Mouse (Mus musculus): ENCODE results near the gene Gpbp1.

The Gpbp1 gene

DNA sequence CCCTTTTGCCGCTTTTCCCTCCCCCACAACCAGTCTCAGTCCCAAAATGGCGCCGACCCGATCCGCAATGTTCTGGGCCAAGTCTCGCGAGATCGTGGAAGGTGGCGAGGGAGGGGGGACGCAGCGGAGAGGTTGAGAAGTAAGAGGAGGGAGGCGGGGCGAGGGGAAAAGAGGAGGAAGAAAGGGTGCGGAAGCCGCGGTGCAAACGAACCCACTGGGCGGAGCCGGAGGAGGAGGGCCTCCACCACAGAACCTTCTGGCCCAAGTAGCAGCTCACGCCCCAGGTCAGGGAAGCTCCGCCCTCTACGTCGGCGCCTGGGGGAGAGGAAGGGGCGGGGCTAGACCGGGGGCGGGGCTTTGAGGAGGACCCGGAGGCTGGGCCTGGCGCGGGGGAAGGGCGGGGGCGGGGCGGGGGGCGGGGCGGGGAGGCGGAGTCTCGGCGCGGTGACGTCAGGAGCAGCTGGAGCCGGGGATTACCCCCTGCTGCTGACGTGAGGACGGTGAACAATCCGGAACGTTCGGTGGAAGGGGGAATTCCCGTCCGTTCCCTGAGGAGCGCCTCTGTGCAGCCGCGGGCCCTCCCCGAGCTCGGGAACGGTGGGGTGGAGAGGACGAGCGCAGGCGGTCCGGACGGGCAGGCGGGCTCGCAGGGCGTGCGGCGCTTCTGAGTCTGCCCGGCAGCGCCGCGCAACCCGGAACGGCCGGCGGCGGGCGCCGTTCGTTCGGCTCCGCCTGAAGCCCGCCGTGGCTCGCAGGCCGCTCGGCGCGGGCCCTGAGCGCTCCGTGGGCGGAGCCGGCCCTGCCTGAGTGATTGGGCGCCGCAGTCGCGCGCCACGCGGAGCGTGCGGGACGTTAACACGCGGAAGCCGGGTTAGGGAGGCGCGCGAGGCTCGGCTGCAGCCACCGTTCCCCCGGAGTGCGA, at the start of gene Gpbp1:
TSS of gene Gpbp1 (minus strand) at position 310 of the 922 bp plus-strand sequence.
- DNase-seq (ENCODE audit: low spot score in 2 of 2) = peak; percentile 98 to 100

DNA sequence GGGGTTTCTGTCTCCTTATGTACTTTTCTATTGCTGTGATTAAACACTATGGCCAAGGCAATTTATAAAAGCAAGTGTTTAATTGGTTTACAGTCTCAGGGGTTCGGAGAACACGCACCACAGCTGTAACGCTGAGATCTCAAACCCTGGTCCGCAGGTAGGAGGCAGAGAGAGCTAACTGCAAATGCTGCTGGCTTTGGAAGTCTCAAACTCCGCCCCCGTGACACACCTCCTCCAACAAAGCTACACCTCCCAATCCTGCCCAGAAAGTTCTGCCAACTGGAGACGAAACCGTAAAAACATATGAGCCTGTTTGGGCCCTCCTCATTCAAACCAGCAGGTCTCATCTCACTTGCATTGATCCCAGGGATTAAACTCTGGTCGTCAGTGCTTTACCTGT, 47.8 kb upstream of the Gpbp1 start:
- no peak for DNase-seq (ENCODE audit: low spot score in 2 of 2)

DNA sequence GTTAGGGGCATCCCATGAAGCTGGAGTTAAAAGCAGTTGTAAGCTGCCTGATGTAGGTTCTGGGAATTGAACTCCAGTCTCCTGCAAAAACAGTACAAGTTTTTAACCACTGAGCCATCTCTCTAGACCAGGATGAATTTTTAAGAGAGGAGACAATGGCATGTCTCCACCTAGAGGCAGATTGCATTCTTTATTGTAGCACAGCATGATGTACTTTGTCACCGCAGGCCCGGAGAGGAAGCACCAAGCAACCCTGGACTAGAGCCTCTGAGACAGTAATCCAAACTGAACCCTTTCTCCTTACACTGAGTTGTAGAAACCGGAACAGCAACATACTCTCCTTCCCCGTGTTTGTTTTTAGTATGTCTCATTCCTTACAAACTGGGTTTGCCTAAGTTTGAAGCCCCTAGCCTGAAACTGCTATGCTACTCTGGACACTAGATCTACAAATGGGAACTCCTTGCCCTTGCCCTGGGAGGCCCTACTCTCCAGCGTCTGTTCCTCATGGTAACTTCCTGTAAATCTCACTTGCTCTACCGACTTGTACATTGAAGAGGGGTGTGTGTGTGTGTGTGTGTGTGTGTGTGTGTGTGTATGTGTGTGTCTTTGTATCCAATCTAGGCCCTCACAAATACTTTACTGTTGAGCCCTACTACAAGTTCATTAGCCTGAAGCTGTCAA, 46.4 kb upstream of the Gpbp1 start:
- no peak for DNase-seq (ENCODE audit: low spot score in 2 of 2)

DNA sequence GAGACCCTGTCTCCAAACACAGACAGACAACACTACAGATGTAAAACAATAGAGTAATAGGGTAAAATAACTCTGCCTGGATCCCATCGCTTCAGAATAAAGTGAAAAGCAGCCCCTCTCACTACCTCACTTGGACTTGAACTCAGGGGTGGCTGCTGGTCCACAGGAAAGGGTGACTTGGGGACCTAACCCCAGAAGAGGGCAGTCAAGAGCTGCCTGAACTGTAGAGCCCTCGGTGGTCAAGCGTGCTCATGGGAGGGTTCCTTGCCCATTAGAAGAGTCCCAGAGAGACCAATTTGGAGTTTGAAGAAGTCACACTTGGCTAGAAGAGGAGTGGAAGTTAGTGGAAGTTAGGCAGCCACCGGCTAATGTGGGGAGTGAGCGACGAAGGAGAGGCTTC, 44.2 kb upstream of the Gpbp1 start:
- no peak for DNase-seq (ENCODE audit: low spot score in 2 of 2)

DNA sequence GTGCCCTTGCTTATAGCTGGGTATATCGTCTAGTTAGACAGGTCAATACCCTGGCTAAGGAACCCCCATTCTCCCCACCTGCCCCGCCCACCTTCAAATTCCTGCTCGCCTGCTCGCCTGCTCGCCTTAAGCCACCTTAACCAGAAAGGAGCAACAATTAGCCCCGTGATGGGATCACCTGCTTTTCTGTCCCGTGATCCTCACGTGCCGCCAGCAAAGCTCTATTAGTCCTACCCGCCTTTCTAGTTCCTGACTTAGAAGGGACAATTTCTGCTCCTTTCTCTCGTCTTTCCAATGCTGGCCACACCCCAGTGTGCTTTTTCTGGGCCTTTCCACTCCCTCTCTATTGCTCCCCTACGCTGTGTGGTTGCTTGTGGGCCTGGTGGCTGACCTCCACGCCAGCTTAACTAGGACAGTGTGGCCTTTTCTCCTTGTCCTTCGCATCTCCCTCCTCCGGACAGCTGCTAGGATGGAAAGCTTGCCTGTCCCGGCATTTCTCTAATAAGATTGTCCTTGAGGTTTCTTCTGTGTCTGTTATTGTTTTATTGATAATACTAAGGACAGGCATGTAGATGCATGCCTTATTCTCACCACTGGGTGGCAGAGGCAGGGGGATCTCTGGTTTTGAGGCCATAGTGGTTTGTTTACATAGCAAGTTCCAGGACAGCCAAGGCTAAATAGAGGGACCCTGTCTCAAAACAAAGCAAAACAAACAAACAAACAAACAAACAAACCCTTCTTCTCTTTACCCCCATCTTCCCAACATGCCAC, 42.5 kb upstream of the Gpbp1 start:
- no peak for DNase-seq (ENCODE audit: low spot score in 2 of 2)

DNA sequence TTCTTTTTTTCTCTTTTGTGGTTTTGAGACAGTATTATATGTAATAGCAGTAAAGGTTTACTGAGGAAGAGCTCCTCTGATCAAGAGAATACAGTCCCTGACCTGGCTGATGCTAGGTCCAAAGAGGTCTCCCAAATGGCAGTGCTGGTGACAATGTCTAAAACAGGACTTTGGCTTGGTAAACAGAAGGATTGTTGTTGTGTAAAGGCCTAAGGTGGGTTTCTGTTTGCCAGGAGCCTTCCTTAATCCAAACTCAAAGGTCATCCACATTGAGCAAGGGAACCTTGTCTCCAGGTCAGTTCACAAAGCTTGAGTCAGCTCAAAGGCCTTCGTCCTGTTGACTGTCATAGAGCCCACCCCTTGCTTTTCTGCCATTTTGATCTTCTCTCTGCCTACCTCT, 41.8 kb upstream of the Gpbp1 start:
- no peak for DNase-seq (ENCODE audit: low spot score in 2 of 2)

DNA sequence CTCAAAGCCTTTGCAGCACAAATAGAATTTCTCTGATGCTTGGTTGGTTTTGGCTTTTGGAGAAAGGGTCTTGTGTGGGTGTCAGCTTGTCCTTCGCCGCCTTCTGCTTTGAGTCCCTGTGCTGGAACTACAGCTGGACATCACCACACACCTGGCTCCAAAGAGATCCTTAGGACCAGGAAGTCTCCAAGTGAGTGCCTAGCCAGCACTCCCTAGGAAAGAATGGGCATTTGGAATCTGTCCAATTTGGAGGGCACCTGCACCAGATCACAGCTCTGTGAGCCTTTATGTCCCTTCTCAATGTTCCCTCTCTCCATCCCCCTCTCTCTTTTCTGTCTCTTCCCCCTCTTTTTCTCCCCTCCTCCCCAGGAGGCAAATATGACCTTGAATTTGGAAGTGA, 34.4 kb upstream of the Gpbp1 start:
- DNase-seq (ENCODE audit: low spot score in 2 of 2) = no peak

DNA sequence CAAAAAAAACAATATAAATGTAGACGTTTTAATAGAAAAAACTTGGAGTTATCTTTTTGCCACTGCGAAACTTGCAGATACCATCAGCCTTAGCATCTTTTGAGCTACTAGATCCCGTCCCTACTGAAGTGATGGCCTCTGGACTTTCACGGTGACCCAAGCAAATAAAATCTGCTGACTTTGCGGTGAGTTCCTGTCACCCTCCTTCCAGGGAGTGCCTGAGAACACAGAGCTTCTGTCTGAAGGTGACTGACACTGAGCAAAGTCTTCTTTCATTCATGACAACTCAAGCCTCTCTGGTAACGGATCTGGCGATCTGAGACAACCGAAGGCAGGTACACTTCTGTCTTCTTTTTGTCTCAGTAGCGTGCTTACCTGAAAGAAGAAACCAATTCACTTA, 32.4 kb upstream of the Gpbp1 start:
- DNase-seq (ENCODE audit: low spot score in 2 of 2) = no peak

DNA sequence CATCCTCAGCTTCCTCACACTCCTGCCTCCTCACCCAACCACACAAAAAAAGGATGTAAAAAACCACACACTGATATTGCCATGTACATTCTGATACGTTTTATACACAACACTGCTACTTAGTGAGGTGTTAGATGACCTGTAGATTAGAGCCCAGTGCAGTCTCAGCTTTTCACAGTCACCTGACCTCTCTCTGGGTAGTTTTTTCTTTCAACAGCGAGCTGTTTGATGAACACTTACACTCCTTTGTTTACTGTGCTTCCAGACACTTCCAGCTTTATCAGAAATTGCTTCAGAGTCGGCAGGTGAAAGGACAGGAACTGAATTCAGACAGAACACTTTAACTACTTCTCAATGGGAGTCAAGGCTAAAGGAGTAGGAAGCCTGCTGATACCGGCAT, 30.5 kb upstream of the Gpbp1 start:
- DNase-seq (ENCODE audit: low spot score in 2 of 2) = no peak

DNA sequence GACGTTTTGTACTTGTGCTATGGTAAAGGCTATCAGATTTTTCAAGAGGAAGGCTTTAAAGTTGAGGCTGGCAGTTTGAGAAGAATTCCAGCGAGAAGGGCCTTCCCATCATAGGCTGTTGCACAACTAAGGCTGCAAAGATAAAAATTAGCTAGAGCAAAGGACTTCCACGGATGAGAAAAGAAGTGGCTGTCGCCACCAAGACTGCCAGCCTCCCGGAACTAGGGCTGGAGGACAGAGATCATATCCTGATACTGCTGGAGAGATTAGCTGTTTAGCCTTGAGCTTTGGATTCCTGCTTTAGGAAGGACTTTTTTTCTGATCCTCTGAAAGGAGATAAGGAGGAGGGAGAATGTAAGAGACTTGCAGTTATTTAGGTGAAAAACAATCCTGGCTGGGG, 28.4 kb upstream of the Gpbp1 start:
- DNase-seq (ENCODE audit: low spot score in 2 of 2) = no peak

DNA sequence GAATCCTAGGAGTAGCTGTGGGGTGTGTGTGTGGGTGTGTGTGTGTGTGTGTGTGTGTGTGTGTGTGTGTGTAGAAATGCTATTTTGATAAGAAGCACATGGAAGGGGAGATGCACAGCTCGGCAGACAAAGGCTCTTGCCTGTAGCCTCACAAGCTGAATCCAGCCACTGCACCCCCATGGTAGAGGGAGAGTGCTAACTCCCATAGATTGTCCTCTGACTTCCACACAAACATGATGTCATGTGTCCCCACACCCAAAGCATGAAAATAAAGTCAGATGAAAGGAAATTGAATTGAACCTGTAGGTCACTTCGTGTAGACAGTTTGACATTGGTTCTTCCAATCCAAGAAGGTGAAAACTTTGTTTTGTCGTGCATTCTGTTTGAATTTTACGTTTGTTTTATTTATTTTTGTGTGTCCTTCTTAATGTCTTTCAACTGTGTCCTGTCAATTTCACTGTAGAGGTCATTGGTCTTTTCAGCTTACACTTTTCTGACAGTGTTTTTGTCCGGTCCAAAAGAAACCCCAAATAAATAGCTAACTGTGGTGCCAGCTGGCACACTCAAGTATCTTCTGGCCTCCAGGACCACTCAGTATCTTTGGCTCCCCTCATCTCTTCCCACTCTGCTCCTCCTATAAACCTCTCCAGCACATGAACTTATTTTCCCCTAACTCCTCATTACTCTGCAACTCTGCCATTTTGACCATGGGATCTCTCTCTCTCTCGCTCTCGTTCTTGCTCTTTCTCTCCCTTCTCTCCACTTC, 26.7 kb upstream of the Gpbp1 start:
- DNase-seq (ENCODE audit: low spot score in 2 of 2) = no peak

DNA sequence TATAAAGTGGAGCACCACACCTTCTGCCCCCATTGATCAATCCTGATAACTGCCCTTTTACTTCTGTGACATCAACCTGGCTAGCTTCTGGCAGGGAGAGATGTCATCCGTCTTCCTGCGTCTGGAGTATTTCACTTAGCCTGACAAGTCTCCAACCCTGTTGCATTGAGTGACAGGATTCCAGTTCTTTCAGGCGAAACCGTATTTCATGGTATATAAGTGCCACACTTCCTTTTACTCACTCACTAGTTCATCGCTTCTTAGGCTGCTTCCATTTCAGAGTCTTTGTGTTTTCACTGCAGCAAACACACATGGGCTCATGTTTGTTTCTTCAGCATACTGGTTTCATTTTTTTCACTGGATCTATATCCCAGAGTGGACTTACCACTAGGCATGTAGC, 19.5 kb upstream of the Gpbp1 start:
- no peak for DNase-seq (ENCODE audit: low spot score in 2 of 2)

DNA sequence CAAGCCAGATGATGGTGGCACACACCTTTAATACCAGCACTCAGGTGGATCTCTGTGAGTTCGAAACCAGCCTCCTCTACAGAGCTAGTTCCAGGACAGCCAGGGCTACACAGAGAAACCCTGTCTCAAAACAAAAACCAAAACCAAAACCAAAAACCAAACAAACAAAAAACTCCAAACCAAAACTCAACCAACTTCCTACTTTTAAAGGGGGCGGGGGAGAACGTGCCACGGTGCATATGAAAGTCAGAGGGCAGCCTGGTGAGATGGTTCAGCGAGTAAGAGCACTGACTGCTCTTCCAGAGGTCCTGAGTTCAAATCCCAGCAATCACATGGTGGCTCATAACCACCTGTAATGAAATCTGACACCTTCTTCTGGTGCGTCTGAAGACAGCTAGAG, 18.7 kb upstream of the Gpbp1 start:
- DNase-seq (ENCODE audit: low spot score in 2 of 2) = no peak

DNA sequence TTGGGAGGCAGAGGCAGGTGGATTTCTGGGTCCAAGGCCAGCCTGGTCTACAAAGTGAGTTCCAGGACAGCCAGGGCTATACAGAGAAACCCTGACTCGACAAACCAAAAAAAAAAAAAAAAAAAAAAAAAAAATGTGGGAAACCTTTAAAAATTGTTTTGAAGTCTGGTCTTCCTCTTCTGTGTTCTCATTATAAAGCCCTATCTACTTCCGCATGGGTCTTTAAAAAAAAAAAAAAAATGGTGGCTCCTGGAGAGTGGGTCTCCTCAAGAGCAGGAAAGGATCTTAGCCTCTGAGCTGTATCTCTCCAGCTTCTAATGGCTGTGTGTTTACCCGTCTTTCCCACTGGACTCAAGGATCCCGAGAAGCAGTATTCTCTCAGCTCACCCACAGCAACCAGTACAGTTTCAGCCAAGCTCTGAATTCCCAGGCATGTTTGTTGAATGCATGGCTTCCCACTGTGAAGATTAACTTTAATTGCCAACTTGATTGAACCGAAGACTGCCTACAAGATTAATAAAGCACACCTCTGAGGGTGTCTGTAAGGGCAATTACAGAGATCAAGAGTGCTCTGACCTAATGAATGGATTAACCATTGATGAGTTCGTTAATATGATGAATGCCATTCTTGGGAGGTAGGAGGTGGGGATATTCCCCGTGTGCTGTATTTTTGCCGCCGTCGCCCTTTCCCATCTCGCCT, 4.6 kb upstream of the Gpbp1 start:
- DNase-seq (ENCODE audit: low spot score in 2 of 2) = no peak

DNA sequence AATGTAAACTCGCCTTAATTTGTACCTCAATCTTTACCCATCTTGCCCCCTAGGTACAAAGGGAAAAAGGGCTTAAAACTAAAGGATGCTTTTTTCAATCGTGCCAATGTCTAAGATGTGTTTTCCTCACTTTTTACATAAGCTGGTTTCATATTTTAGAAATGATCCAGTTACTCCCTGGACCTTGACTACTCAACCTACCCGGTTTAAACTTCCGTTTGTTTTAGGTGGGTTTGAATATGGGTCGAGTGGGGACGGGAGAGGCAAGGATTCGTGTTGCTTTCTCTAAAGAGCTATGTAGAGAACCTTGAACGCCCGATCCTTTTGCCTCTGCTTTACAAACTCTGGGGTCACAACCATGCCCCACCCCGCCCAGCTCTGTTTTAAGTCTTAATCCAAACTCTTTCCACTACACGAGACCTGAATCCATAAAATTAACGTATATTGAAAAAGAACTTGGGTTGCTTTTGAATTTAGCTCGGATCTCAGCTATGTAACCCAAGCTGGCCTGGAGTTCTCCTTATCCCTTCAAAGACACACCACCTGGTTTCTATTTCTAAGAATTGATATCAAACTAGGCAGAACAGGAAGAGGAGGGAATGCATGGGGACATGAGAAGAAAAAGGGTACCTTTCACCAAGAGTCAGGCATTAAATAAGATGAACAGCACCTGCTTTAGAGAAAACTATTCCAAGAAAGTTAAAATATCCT, 1.3 kb upstream of the Gpbp1 start:
- DNase-seq (ENCODE audit: low spot score in 2 of 2) = no peak

DNA sequence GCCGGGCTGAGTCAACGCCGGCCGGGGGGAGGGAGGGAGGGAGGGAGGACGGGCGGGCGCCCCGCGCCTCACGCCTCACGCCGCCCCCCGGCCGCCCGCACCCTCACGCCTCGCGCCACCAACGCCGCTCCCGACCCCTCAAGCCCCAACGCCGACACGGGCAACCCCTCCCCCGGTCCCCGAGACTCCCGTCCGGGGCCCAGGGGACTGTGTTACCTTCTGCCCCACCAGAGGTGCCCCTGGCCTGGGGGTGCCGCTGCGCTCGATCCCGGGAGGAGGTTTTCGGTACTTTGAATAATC, 459 bp downstream of the Gpbp1 start:
- DNase-seq (ENCODE audit: low spot score in 2 of 2) = no peak

DNA sequence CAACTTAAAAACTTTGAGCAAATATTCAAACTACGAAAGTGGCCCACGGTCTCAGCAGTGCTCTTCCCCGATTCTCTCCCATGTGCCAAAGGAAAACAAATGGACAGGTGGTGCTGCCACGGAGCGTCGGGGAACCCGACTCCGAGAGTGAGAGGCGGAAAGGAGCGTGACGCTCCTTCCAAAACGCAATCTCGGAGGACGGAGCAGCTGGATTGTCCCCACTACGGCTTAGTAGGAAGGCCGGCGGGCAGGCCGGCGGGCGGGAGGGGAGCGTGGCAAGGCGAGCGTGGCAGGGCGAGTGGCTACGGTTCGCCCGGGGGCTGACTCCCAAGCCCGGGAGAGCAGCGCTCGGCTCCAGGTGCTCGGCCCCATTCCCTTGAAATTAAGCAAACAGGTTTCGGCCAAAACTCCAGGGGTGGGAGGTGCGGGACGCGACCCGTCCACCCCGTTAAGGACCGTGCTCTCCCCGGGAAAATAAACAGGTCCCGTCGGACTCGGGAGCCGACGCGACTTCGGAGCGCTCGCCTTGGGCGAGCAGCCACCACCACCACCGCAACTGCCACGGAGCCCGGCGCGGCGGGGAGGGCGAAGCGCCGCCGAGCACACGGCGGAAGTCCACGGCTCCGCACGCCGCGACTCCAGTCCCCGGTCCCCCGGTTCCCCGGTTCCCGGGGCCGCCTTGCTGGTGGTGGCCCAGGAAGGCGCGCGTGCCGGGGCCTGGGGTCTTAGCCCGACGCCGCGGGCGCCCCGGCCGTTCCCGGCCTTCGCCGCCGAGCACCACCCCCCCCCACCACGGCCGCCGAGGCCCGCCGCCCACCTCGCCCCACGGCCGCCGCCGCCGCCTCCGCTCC, 1.0 kb downstream of the Gpbp1 start:
- DNase-seq (ENCODE audit: low spot score in 2 of 2) = peak in 1 of 2 experiments; percentile 41

DNA sequence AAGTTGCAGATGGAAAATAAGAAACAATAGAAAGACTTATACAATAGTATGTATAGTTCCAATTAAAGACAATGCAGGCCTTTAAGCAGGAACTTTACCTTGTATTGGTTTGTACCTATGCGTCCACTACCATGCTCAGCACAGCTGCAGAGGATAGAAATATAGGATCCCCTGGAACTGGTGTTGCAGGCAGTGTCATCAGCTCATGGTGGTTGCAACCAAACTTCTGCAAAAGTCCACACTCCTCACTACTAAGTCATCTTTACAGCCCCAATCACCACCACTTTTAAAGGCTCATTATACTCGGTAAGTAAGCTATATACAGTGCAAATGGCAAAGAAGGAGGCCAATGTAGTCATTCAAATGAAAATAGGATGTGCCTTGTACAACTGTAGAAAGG, 12.2 kb downstream of the Gpbp1 start:
- no peak for DNase-seq (ENCODE audit: low spot score in 2 of 2)

DNA sequence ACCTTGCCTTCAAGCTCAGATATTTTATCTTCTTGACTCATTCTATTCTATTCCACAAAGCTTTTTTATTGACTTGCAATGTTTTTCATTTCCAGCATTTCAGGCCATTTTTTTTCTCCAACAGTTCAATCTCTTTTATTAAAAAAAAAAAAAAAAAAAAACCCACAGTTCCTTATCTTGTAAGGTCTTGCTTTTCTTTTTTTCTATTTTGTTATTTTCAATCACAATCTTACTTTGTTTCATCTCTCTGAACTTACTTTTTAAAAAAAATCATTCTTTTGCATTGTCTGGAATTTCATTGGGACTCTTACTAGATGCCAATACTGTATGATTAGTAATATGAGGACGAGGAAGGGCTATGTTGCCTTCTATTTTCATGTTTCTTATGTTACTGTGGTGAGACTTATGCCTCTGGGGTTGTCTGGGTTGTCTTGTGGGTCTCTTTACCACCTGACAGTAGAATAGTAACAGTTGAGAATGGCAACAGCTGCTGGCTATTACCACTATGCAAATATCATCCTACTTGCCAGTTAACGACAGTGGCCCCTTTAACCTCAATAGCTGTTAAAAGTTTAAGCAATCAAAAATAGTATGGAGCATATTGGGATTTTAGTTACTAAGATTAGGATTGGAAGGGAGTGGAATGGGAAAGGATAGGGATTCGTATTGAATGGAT, 19.2 kb downstream of the Gpbp1 start:
- no peak for DNase-seq (ENCODE audit: low spot score in 2 of 2)
